ENCODE assay signal across 8 mouse cellular contexts in genomic region chr13:113615971-113616671, GRCm38 (mm10). TPM values are rescaled to one million over a fixed set of nuclear protein-coding genes. Genes with fewer than 3 reads are reported as not detected.
DNase-seq lines count a peak whose midpoint lies in the region; ATAC-seq and TF ChIP-seq lines count a peak whose summit lies in the region.

No protein-coding gene starts in this region.

- H3K36me3 ChIP-seq in erythroblast, embryonic 14.5 days (ENCODE audit: control insufficient read depth): peaks cover 8% of the 10 kb centered on the region
- peaks cover 18% of the 10 kb centered on the region; the same call in 1 of the 2 replicates for H3K36me3 ChIP-seq in ES-E14 (ENCODE audit: control insufficient read depth, insufficient read depth, low read length, poor library complexity, severe bottlenecking)
- 0 out of 2 replicates have a peak, but pooled peaks cover 3% of the 10 kb centered on the region for H3K36me3 ChIP-seq in heart, embryonic 12.5 days
- H3K36me3 ChIP-seq in neural tube, embryonic 11.5 days (ENCODE audit: control insufficient read depth, insufficient read depth, low read length): no peaks in the 10 kb centered on the region

- H3K9ac ChIP-seq in ES-E14 (ENCODE audit: insufficient read depth, low read depth, low read length, poor library complexity, severe bottlenecking): peak overlapping the region; percentile 87; the same call in 1 of the 2 replicates
- peak overlapping the region; percentile 91 for H3K9ac ChIP-seq in heart, embryonic 12.5 days
- H3K9ac ChIP-seq in neural tube, embryonic 11.5 days (ENCODE audit: low read length): peak overlapping the region; percentile 88

- 9% methylated on average over 8 of the region's 8 CpGs for WGBS in heart, embryonic 12.5 days
- WGBS in neural tube, embryonic 11.5 days: 16% methylated on average over 8 of the region's 8 CpGs

- no peak for ATAC-seq in erythroblast, adult 5-6 weeks (replicated peaks; ENCODE audit: low FRiP score, poor library complexity, severe bottlenecking)
- no peak for ATAC-seq in heart, embryonic 12.5 days (ENCODE audit: insufficient number of reproducible peaks, low FRiP score)
- ATAC-seq in neural tube, embryonic 11.5 days (ENCODE audit: insufficient read depth, low FRiP score, low TSS enrichment): no peak

- peaks cover 26% of the 10 kb centered on the region for H3K27me3 ChIP-seq in erythroblast, embryonic 14.5 days (ENCODE audit: control insufficient read depth)
- H3K27me3 ChIP-seq in heart, embryonic 12.5 days (replicated peaks): no peaks in the 10 kb centered on the region
- no peaks in the 10 kb centered on the region for H3K27me3 ChIP-seq in neural tube, embryonic 11.5 days (ENCODE audit: control insufficient read depth, insufficient read depth, low read length)

- peak overlapping the region; percentile 71 for H3K4me3 ChIP-seq in erythroblast, embryonic 14.5 days (replicated peaks)
- H3K4me3 ChIP-seq in ES-E14 (ENCODE audit: insufficient read depth in 1 of 2, low read depth in 1 of 2, low read length in 2 of 2, poor library complexity in 1 of 2, severe bottlenecking in 1 of 2): peak overlapping the region; percentile 74 to 83
- peak overlapping the region; percentile 80 for H3K4me3 ChIP-seq in heart, embryonic 12.5 days
- H3K4me3 ChIP-seq in neural tube, embryonic 11.5 days (ENCODE audit: low read depth, low read length): peak overlapping the region; percentile 78

- peak overlapping the region; percentile 80 for H3K4me2 ChIP-seq in heart, embryonic 12.5 days
- H3K4me2 ChIP-seq in neural tube, embryonic 11.5 days (ENCODE audit: low read depth): peak overlapping the region; percentile 84

- H3K27ac ChIP-seq in ES-E14 (ENCODE audit: insufficient read depth, low read depth, low read length, poor library complexity, severe bottlenecking): no peak overlapping the region
- H3K27ac ChIP-seq in heart, embryonic 12.5 days (ENCODE audit: poor library complexity, severe bottlenecking): peak overlapping the region; percentile 79
- H3K27ac ChIP-seq in neural tube, embryonic 11.5 days (ENCODE audit: low read depth, low read length): no peak overlapping the region

- peaks cover 45% of the 10 kb centered on the region for H3K4me1 ChIP-seq in erythroblast, embryonic 14.5 days (ENCODE audit: control insufficient read depth)
- peaks cover 8 to 19% of the 10 kb centered on the region in 2 experiments for H3K4me1 ChIP-seq in ES-E14 (ENCODE audit: control insufficient read depth in 2 of 2, insufficient read depth in 2 of 2, low read length in 2 of 2, poor library complexity in 1 of 2)
- peaks cover 54% of the 10 kb centered on the region for H3K4me1 ChIP-seq in heart, embryonic 12.5 days (replicated peaks)
- H3K4me1 ChIP-seq in neural tube, embryonic 11.5 days (ENCODE audit: control insufficient read depth, insufficient read depth, low read length): peaks cover 52% of the 10 kb centered on the region

- H3K9me3 ChIP-seq in erythroblast, embryonic 14.5 days (ENCODE audit: control insufficient read depth, low read length): no peaks in the 10 kb centered on the region
- no peaks in the 10 kb centered on the region for H3K9me3 ChIP-seq in ES-E14 (ENCODE audit: control insufficient read depth, insufficient read depth, low read depth, low read length)
- no peaks in the 10 kb centered on the region for H3K9me3 ChIP-seq in heart, embryonic 12.5 days (replicated peaks)
- H3K9me3 ChIP-seq in neural tube, embryonic 11.5 days (ENCODE audit: control insufficient read depth, low read length): no peaks in the 10 kb centered on the region

- in situ Hi-C loops in ES-E14 (cut with MboI; ENCODE audit: low sequenced_read_pairs in 2 of 2, unreplicated experiment in 2 of 2): no loop called here

- DNase-seq in ES-E14 (ENCODE audit: low read depth, low spot score): no peak
- DNase-seq in kidney, postnatal 10 days: peak; percentile 55
- no peak for DNase-seq in neural tube, embryonic 11.5 days (ENCODE audit: low spot score)
- DNase-seq in frontal cortex, adult 2 months (ENCODE audit: extremely low spot score in 1 of 2, low spot score in 1 of 2): no peak
- no peak for DNase-seq in ovary, postnatal 10 days (ENCODE audit: low spot score)

TF ChIP-seq in ES-E14, 5 proteins besides CTCF, POLR2A, EP300 and RAD21:
- no peak for TF ChIP-seq MAFK (IDR thresholded peaks at IDR 0.05; ENCODE audit: insufficient read depth, low read depth, low read length)
- no peak for TF ChIP-seq HCFC1 (IDR thresholded peaks at IDR 0.05; ENCODE audit: borderline replicate concordance, insufficient read depth, low read length)
- no peak for TF ChIP-seq ZC3H11A (IDR thresholded peaks at IDR 0.05; ENCODE audit: borderline replicate concordance, low read depth, low read length)
- no peak for TF ChIP-seq ZNF384 (IDR thresholded peaks at IDR 0.05; ENCODE audit: low read depth, low read length)
- no peak for TF ChIP-seq CHD2 (IDR thresholded peaks at IDR 0.05; ENCODE audit: low read depth, low read length)

RNA-seq across cellular contexts. Expression of gene Snx18, which starts 2.2 kb away (rescaled TPM):
- polyA plus RNA-seq in erythroblast, embryonic 14.5 days (2012): 0.07 TPM in 2 replicates
- 13.8 and 16.3 TPM in 2 replicates for total RNA-seq in erythroblast, adult 5-6 weeks (2015; ENCODE audit: low replicate concordance)
- total RNA-seq in erythroblast, adult 5-6 weeks (2017; ENCODE audit: low replicate concordance): 8.9 and 15.3 TPM in 2 replicates
- 45.6 and 47.5 TPM in 2 replicates for total RNA-seq in ES-E14 (2012; rRNA removed)
- 29.6 and 31.6 TPM in 2 replicates for polyA plus RNA-seq in heart, embryonic 12.5 days (2016; fragmentation: Nextera tagmentation; extraction: Ambion mirVana)
- 32.2 and 33.7 TPM in 2 replicates for polyA plus RNA-seq in neural tube, embryonic 11.5 days (2014; fragmentation: Nextera tagmentation; extraction: Ambion mirVana)
- 17.5 and 19.5 TPM in 2 replicates for polyA plus RNA-seq in frontal cortex, adult 2 months (2012; rRNA removed)

RNA-seq across cellular contexts. Expression of gene Hspb3, which starts 47.4 kb away (rescaled TPM):
- polyA plus RNA-seq in erythroblast, embryonic 14.5 days (2012): not detected in 2 replicates
- total RNA-seq in erythroblast, adult 5-6 weeks (2015; ENCODE audit: low replicate concordance): not detected in 2 replicates
- not detected in 2 replicates for total RNA-seq in erythroblast, adult 5-6 weeks (2017; ENCODE audit: low replicate concordance)
- total RNA-seq in ES-E14 (2012; rRNA removed): 0.32 TPM in 1 of 2 replicates, not detected in the other
- polyA plus RNA-seq in heart, embryonic 12.5 days (2016; fragmentation: Nextera tagmentation; extraction: Ambion mirVana): 55.3 and 59.7 TPM in 2 replicates
- 0.32 and 0.41 TPM in 2 replicates for polyA plus RNA-seq in neural tube, embryonic 11.5 days (2014; fragmentation: Nextera tagmentation; extraction: Ambion mirVana)
- polyA plus RNA-seq in frontal cortex, adult 2 months (2012; rRNA removed): 7.3 and 8.5 TPM in 2 replicates

Comparison
In these comparisons a context has a peak if more than half of its experiments do, and no peak if none do; other contexts are left out.
1. RNA of gene Snx18, which starts 2.2 kb away (polyA plus RNA-seq): 32.2 to 33.7 TPM in neural tube, embryonic 11.5 days, 29.6 to 31.6 TPM in heart, embryonic 12.5 days and 17.5 to 19.5 TPM in frontal cortex, adult 2 months; 0.07 TPM in erythroblast, embryonic 14.5 days; every median in the first group is over 10 times any median in the second.
2. Peak in every context shown above with its lines, with median percentiles within 50 percentile points of each other: H3K4me3 ChIP-seq and H3K9ac ChIP-seq.